Mouse (Mus musculus) liver, adult 2 months (tissue): ENCODE measurements around the gene Anapc5. TPM values are rescaled to one million over a fixed set of nuclear protein-coding genes. Genes with fewer than 3 reads are reported as not detected.

Source experiments
- DNase-seq: peaks from one replicate; pipeline ENCODE4 v3.0.0-alpha.2; 2011; ENCODE audit warnings: low read depth, low spot score; ENCODE audit errors: extremely low read depth
- H3K27ac ChIP-seq: fragments of 200-500 bp; replicated peaks from 2 replicates; pipeline ENCODE4 v1.5.1; 2012; ENCODE audit warnings: low read depth, mild to moderate bottlenecking, control low read depth, inconsistent platforms, low read length; ENCODE audit not compliant: insufficient read depth
- H3K27me3 ChIP-seq: fragments of 200-500 bp; 2 replicates; pipeline ENCODE4 v1.6.1; 2012; ENCODE audit warnings: mild to moderate bottlenecking, moderate library complexity, low read length, inconsistent platforms; ENCODE audit not compliant: control insufficient read depth, insufficient read depth
- H3K36me3 ChIP-seq: fragments of 200-500 bp; 2 replicates; pipeline ENCODE4 v1.6.1; 2012; ENCODE audit warnings: low read length, inconsistent platforms; ENCODE audit not compliant: control insufficient read depth, insufficient read depth
- H3K4me1 ChIP-seq: fragments of 200-500 bp; 2 replicates; pipeline ENCODE4 v1.6.1; 2011; ENCODE audit warnings: low read length; ENCODE audit not compliant: control insufficient read depth, insufficient read depth
- H3K4me3 ChIP-seq: fragments of 200-500 bp; 2 replicates; pipeline ENCODE4 v1.5.1; 2011; ENCODE audit warnings: low read depth, mild to moderate bottlenecking, control low read depth, low read length, moderate library complexity; ENCODE audit not compliant: insufficient read depth
- H3K79me2 ChIP-seq: fragments of 200-500 bp; 2 replicates; pipeline ENCODE4 v1.6.1; 2012; ENCODE audit warnings: inconsistent platforms, mild to moderate bottlenecking, low read length, moderate library complexity; ENCODE audit not compliant: control insufficient read depth, insufficient read depth
- H3K9ac ChIP-seq: fragments of 200-500 bp; 2 replicates; pipeline ENCODE4 v1.6.1; 2012; ENCODE audit warnings: low read depth, mild to moderate bottlenecking, control low read depth, inconsistent platforms, low read length
- CTCF ChIP-seq: fragments of 200-500 bp; IDR thresholded peaks from 2 replicates; pipeline ENCODE4 v1.5.1; 2011; ENCODE audit warnings: low read depth, low read length, control low read depth
- POLR2A ChIP-seq: fragments of 200-500 bp; IDR thresholded peaks from 2 replicates; pipeline ENCODE4 v1.6.1; 2011; ENCODE audit warnings: low read length, control low read depth; ENCODE audit not compliant: insufficient read depth; ENCODE audit errors: extremely low read depth
- WGBS: fragments of 180-500 bp; shearing (Covaris S2); methylation state at CpG from one replicate; pipeline ENCODE4 v1.1.7; 2018; 5-methylcytosine and 5-hydroxymethylcytosine counted together
- polyA plus RNA-seq: library from polyadenylated mRNA; depleted of rRNA; stranded (reverse); fragments of >200 nt; gene quantifications from 2 replicates; pipeline ENCODE4 v1.2.3, GENCODE M21; 2012
- total RNA-seq: library from RNA; depleted of rRNA; stranded (reverse); fragments of >200 nt; gene quantifications from 2 replicates; pipeline ENCODE4 v1.2.3, GENCODE M21; 2014

Anapc5 gene
- total and polyA plus RNA-seq, 2 experiments: 61.9 to 93.9 TPM

DNA sequence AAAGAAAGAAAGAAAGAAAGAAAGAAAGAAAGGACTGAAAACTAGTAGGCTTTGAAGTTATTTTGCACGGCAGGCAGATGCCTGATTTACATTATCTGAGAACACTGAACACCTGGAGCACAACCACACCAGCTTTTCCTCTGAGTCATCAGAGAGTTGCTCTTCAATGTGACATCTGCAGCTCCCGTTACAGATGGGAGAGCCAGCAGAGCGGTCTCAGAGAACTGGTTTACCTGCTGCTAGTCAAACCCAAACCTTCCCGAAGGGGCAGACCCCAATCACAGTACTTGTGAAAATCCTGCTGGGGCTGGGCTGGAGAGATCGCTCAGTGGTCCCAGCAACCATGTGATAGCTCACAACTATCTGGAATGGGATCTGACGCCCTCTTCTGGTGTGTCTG lies 3.3 kb upstream of the Anapc5 start:
- Histone ChIP-seq H3K79me2 (peaks cover 3% of the 10 kb centered on the region; the same call in 1 of the 2 replicates), H3K27me3 (no peaks in the 10 kb centered on the region), H3K4me3 (no peak overlapping the region), H3K36me3 (no peaks in the 10 kb centered on the region), H3K9ac (no peak overlapping the region), H3K4me1 (peaks cover 2% of the 10 kb centered on the region; the same call in 1 of the 2 replicates), H3K27ac (no peak overlapping the region)
- no peak for TF ChIP-seq CTCF
- TF ChIP-seq POLR2A: no peak
- DNase-seq: no peak
- WGBS: 79% methylated on average over 6 of the region's 6 CpGs

DNA sequence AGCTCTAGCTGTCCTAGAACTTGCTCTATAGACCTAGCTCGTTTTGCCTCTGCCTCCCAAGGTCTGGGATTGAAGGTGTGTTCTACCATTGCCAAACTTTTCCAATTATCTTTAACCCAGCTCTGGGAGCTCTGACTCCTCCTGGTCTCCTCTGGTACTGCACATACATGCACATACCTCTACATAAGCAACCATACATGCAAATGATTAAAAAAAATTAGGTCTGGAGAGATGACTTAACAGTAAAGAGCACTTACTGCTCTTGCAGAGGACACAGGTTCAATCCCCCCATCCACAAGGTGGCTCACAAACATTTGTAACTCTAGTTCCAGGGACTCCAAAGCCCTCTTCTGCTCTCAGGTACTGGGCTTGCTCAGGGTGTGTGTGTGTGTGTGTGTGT lies 2.8 kb upstream of the Anapc5 start:
- Histone ChIP-seq H3K36me3 (no peaks in the 10 kb centered on the region), H3K79me2 (peaks cover 3% of the 10 kb centered on the region; the same call in 1 of the 2 replicates), H3K27ac (no peak overlapping the region), H3K9ac (no peak overlapping the region), H3K4me3 (no peak overlapping the region), H3K27me3 (no peaks in the 10 kb centered on the region), H3K4me1 (peaks cover 2% of the 10 kb centered on the region; the same call in 1 of the 2 replicates)
- TF ChIP-seq CTCF (no peak), POLR2A (no peak)
- WGBS: 74% methylated on average over 1 of the region's 1 CpGs
- no peak for DNase-seq

DNA sequence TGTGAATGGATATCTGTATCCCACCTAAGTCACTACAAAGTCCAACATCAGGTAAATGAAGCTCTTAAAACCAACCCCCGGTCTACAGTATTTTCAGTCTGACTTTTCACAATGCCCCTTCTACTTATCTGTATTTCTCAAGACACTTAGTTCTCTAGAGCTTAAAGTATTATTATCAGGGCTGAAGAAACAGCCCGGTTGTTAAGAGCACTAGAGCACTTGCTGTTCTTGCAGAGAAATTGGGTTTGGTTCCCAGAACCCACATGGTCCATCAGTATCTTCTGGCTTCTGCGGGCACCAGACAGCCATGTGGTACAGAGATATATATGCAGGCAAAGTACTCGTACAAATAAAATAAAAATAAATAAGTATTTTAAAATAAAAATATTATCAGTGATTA lies 1.3 kb upstream of the Anapc5 start:
- WGBS: 90% methylated on average over 4 of the region's 4 CpGs
- H3K4me1 ChIP-seq: peaks cover 2% of the 10 kb centered on the region; the same call in 1 of the 2 replicates
- H3K27ac ChIP-seq: no peak overlapping the region
- no peak overlapping the region for H3K9ac ChIP-seq
- no peak for TF ChIP-seq CTCF
- no peak for TF ChIP-seq POLR2A
- no peaks in the 10 kb centered on the region for H3K27me3 ChIP-seq
- no peak overlapping the region for H3K4me3 ChIP-seq
- no peak for DNase-seq
- peaks cover 9% of the 10 kb centered on the region; the same call in 1 of the 2 replicates for H3K36me3 ChIP-seq
- peaks cover 3% of the 10 kb centered on the region; the same call in 1 of the 2 replicates for H3K79me2 ChIP-seq

GRCm38 (mm10) chr5:122821524-122821885 lies 366 bp upstream of the Anapc5 start:
- H3K27ac ChIP-seq: peak overlapping the region; percentile 54
- peak overlapping the region; percentile 56 for H3K4me3 ChIP-seq
- peaks cover 15% of the 10 kb centered on the region; the same call in 1 of the 2 replicates for H3K36me3 ChIP-seq
- no peaks in the 10 kb centered on the region for H3K27me3 ChIP-seq
- 0% methylated on average over 10 of the region's 10 CpGs for WGBS
- H3K79me2 ChIP-seq: peaks cover 3% of the 10 kb centered on the region; the same call in 1 of the 2 replicates
- peaks cover 2% of the 10 kb centered on the region; the same call in 1 of the 2 replicates for H3K4me1 ChIP-seq
- no peak for DNase-seq
- TF ChIP-seq POLR2A (no peak), CTCF (no peak)
- H3K9ac ChIP-seq: peak overlapping the region; percentile 58

- WGBS: 89% methylated on average over 3 of the region's 3 CpGs
- peaks cover 42% of the 10 kb centered on the region for H3K36me3 ChIP-seq
Measured at GRCm38 (mm10) chr5:122812699-122813098, 8.4 kb downstream of the Anapc5 start.

GRCm38 (mm10) chr5:122811364-122812079 lies 9.6 kb downstream of the Anapc5 start:
- peak; percentile 85 for TF ChIP-seq CTCF
- TF ChIP-seq POLR2A: no peak
- no peaks in the 10 kb centered on the region for H3K27me3 ChIP-seq
- WGBS: 78% methylated on average over 9 of the region's 9 CpGs
- no peak overlapping the region for H3K4me3 ChIP-seq
- no peaks in the 10 kb centered on the region for H3K4me1 ChIP-seq
- H3K27ac ChIP-seq: no peak overlapping the region
- H3K36me3 ChIP-seq: peaks cover 38% of the 10 kb centered on the region
- H3K79me2 ChIP-seq: no peaks in the 10 kb centered on the region
- DNase-seq: peak; percentile 58
- no peak overlapping the region for H3K9ac ChIP-seq

More at GRCm38 (mm10) chr5:122812699-122813098, 8.4 kb downstream of the Anapc5 start:
- Histone ChIP-seq H3K4me1 (no peaks in the 10 kb centered on the region), H3K79me2 (no peaks in the 10 kb centered on the region), H3K27me3 (no peaks in the 10 kb centered on the region), H3K4me3 (no peak overlapping the region), H3K9ac (no peak overlapping the region), H3K27ac (no peak overlapping the region)
- TF ChIP-seq POLR2A: no peak
- no peak for TF ChIP-seq CTCF
- no peak for DNase-seq
